Mouse (Mus musculus): Measurements from ENCODE around the gene Lcorl.

GRCm38 (mm10) chr5:45668324-45668723 lies 189.1 kb downstream of the Lcorl start:
- no peak for TF ChIP-seq CTCF (IDR thresholded peaks at IDR 0.05; ENCODE audit: low read depth, low read length)
- TF ChIP-seq POLR2A (IDR thresholded peaks at IDR 0.05; ENCODE audit: insufficient read depth, low read length) = no peak
